Mouse (Mus musculus) heart, adult 2 months (tissue): ENCODE data around the gene Tbc1d5.

Experiments used
- CTCF ChIP-seq: fragments of 200-600 bp; IDR thresholded peaks from 2 replicates; pipeline ENCODE4 v1.8.1; 2022; ENCODE audit warnings: antibody characterized with exemption, mild to moderate bottlenecking, moderate library complexity
- POLR2A ChIP-seq: fragments of 200-500 bp; IDR thresholded peaks from 2 replicates; pipeline ENCODE4 v1.6.1; 2011; ENCODE audit warnings: mild to moderate bottlenecking, low read depth, low read length, control low read depth; ENCODE audit not compliant: insufficient read depth

- TF ChIP-seq POLR2A, result no peak
- TF ChIP-seq CTCF, result no peak
These were observed 135.3 kb downstream of the Tbc1d5 start for GRCm38 (mm10) chr17:51043869-51044268.
